Mouse (Mus musculus): ENCODE results near the gene Ppm1l.

DNA sequence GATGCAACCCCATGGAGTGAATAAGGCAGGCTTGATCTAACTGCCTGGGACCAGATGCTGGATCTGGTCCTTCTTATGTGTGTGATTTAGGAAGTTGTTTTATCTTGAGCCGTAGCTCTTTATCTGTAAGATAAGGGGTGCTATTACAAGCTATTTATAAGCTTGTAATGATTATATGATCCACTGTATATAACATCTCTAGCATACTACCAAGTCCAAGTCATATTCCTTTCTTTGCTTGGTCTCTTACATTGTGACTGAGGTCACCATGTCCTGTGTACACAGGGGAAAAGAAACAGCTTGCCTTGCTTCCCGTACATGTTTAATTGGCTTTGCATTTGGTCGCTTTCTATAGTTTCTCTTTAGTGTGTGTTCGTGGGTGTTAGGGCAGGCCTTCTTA is 46.2 kb downstream of the Ppm1l start:
- TF ChIP-seq MYC (IDR thresholded peaks at IDR 0.05; ENCODE audit: low read depth, low read length) (no peak), POLR2A (IDR thresholded peaks at IDR 0.05; ENCODE audit: control insufficient read depth in 1 of 2, insufficient read depth in 1 of 2, low read depth in 1 of 2, low read length in 2 of 2, poor library complexity in 1 of 2) (no peak), TAL1 (IDR thresholded peaks at IDR 0.05; ENCODE audit: low read length) (no peak), MAFK (IDR thresholded peaks at IDR 0.05; ENCODE audit: borderline replicate concordance, low read depth, low read length) (no peak), SIN3A (IDR thresholded peaks at IDR 0.05; ENCODE audit: low read length) (no peak), CTCF (IDR thresholded peaks at IDR 0.05 in 2 of 3, conservative IDR thresholded peaks at IDR 0.05 in 1 of 3; ENCODE audit: control insufficient read depth in 1 of 3, insufficient read depth in 1 of 3, low read depth in 2 of 3, low read length in 3 of 3, poor library complexity in 1 of 3, severe bottlenecking in 1 of 3) (no peak)
